ENCODE assay signal across 1 mouse cellular context in the genomic region with DNA sequence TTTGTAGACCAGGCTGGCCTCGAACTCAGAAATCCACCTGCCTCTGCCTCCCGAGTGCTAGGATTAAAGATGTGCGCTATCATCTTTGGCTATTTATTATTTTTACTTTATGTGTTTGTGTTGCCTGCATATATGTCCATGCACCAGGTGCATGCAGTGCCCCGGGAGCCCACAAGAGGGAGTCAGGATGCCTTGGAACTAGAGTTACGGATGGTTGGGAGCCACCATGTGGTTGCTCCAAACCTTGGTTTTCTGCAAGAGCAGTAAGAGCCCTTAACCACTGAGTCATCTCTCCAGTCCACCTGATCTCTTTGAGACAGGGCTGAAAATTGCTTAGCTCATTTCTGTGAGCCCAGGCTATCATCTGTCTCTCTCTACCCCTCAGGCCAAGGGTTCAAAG.
A peak's percentile ranks its signal among the peaks of the same experiment; 100 is the strongest.
TF ChIP-seq lines count a peak whose summit lies in the region.

No protein-coding gene starts in this region.

TF ChIP-seq in CH12.LX, 34 proteins besides CTCF, POLR2A, EP300 and RAD21 (continued from another document):
- peak; percentile 97 for TF ChIP-seq SMC3 (IDR thresholded peaks at IDR 0.05; ENCODE audit: low read depth, low read length)
- peak; percentile 46; the same call in 1 of the 2 replicates for TF ChIP-seq MAX (IDR thresholded peaks at IDR 0.05; ENCODE audit: low read length)
- TF ChIP-seq GABPA (IDR thresholded peaks at IDR 0.05; ENCODE audit: insufficient replicate concordance, low read depth, low read length) = no peak
- peak; percentile 66; the same call in 1 of the 2 replicates for TF ChIP-seq TCF12 (IDR thresholded peaks at IDR 0.05; ENCODE audit: low read depth, low read length)
- TF ChIP-seq ELF1 (IDR thresholded peaks at IDR 0.05; ENCODE audit: low read depth, low read length) = peak; percentile 25; the same call in 1 of the 2 replicates
- TF ChIP-seq NELFE (IDR thresholded peaks at IDR 0.05; ENCODE audit: low read depth, low read length) = peak; percentile 81; the same call in 1 of the 2 replicates
- TF ChIP-seq IRF4 (IDR thresholded peaks at IDR 0.05; ENCODE audit: low read depth, low read length) = peak; percentile 42; the same call in 1 of the 2 replicates
- TF ChIP-seq SIN3A (IDR thresholded peaks at IDR 0.05; ENCODE audit: low read length) = peak; percentile 33; the same call in 1 of the 2 replicates
- TF ChIP-seq KAT2A (IDR thresholded peaks at IDR 0.05; ENCODE audit: insufficient replicate concordance, low read length) = no peak
- no peak for TF ChIP-seq BHLHE40 (IDR thresholded peaks at IDR 0.05; ENCODE audit: low read depth, low read length)
- TF ChIP-seq HCFC1 (IDR thresholded peaks at IDR 0.05; ENCODE audit: low read depth, low read length) = no peak
- no peak for TF ChIP-seq CHD2 (IDR thresholded peaks at IDR 0.05; ENCODE audit: low read length)
- TF ChIP-seq ZNF384 (IDR thresholded peaks at IDR 0.05; ENCODE audit: low read depth, low read length) = peak; percentile 44; the same call in 1 of the 2 replicates
